Mouse (Mus musculus) adrenal gland, postnatal 14 days (tissue): ENCODE measurements around the gene Tmem100. TPM values are rescaled to one million over a fixed set of nuclear protein-coding genes. Genes with fewer than 3 reads are reported as not detected.

Experiments
- DNase-seq: peaks from one replicate; pipeline ENCODE4 v3.0.0; 2021; ENCODE audit warnings: mixed read lengths
- total RNA-seq: library from RNA; stranded (reverse); gene quantifications from 2 replicates; pipeline ENCODE4 v1.2.3, GENCODE M21; 2021

Gene Tmem100
- total RNA-seq, 1 experiment from 2014 or later, result 4.2 TPM

DNA sequence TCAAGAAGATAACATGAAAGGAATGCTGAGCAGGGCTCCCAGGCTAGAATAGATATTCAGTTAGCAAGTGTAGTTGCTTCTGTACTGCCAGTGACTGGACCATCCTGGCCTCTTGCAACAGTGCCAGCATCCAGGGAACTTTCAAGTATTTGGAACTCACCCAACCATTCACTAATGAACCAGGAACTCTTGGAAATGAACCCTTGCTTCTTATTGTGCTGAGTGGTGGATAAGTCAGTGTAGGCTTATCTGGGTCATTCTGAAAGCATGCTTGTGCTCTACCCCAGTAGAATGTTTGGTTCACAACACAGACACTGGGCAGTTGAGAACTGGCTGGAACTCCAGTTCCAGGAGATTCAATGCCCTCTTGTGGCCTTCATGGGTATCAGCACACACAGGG lies 29.1 kb downstream of the Tmem100 start:
- no peak for DNase-seq

DNA sequence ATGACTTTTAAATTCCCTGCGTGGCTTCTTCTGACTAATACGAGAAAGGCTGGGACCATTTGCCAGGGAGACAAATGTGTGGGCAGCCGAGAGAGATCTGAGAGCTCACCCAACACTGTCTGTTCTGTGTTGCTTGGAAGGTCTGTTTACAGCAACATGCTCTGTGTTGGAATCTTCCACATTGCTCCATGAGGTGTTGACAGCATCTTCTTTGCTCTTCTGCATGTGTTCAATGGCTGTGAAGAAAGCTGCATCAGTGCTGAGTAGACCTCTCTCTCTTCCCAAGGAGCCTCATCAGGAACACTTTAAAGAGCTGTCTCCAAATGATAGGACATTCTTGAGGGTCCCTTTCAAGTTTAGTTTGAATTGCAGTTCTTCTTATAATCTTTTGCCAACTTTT lies 32.5 kb downstream of the Tmem100 start:
- DNase-seq, result no peak

- DNase-seq, result no peak
These were observed 36.5 kb downstream of the Tmem100 start for GRCm38 (mm10) chr11:90066405-90067250.

DNA sequence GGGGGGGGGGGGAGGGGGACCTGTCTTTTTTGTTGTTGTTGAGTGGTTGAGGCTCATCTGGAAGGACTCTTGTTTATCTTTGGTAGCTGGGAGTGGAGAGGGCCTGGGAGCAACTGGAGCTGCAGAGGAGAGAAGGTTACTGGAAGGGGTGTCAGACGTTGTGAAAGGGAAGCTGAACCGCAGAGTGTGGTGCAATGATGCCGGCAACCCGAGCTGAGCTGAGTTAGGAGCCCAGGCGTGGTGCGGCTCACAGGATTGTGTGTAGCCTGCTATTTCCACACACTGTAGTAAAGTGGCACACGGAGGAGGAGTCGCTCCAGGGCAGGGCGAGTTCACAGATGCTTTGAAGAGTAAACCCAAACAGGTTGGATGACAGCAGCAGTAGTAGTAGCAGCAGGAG lies 41.6 kb downstream of the Tmem100 start:
- DNase-seq, result peak; percentile 54

- DNase-seq, result no peak
These were observed 43.1 kb downstream of the Tmem100 start for GRCm38 (mm10) chr11:90073201-90073600.

DNA sequence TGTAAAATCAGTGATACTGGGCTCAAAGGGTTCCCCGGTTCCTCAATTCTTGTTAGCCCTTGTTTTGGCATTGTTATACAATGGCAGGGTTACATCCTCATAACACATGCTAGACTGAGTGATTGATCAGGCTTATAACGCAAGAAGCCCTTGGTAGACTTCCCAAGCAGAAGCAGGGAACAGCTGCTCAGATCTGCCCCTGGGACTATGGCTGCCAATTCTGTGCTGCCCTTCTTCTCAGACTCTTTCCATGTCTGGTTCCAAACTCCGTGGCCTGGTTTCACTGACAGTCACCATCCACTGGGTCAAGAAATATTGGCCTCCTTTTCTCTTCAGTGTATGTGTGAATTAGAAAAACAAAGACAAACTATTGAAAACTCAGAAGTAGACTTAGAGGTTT lies 46.5 kb downstream of the Tmem100 start:
- DNase-seq, result no peak

DNA sequence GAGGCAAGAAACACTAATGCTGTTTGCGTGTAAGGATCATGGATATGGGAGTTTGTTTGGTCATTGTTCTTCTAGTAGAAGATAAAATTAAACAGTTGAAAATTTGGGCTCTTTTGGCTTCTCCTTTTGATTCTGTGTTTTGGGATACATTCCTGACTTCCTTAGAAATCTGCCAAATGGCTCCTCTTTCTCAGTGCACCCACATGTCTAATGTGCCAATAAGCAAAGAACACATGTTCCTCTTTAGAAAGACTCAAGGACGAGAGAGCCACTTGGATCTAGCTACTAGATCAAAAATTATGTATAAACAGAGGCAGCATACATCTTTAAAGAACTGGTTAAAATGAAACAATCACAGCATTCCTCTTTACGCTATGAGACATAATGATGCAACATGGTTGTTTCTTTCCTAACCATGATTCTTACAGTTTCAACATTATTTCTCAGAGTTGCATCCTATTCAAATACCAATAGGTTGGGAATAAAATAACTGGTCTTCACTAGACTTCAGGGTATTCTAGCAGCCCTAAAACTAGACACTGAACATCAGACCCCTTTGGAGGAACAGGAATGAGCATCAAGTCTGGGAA lies 50.6 kb downstream of the Tmem100 start:
- no peak for DNase-seq

DNA sequence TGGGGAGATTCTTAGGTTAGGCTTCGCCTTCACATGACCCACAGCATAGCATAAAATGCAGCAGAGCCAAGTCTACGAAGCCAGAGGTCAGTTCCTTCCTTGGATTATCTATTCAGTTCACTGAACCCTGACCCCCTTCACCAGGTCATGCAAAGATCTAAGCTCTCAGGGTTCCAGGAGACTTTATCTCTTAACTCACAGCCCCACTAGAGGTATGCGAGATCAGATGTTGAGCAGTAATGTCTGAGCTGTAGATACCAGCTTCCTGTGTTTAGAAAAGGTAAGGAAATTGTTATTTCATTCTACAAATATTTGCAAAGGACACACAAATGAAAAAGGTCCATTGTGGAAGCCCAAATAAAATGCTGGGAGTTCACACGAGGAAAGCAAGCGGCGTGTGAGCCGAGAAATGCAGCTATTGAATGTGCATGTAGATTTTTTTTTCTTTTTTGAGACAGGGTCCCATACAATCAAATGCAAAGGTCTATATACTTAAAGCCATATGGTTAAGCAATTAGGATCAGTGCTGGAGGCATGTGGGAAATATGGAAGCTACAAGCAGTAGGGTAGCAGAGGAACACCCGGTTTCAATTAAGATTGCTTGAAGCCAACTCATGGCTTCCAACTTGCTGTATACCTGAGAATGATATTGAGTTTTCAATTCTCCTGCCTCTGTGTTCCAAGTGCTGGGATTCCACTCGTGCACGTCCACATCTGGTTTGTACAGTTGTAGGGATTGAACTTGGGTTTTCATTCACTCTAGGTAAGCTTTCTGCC lies 51.9 kb downstream of the Tmem100 start:
- no peak for DNase-seq

DNA sequence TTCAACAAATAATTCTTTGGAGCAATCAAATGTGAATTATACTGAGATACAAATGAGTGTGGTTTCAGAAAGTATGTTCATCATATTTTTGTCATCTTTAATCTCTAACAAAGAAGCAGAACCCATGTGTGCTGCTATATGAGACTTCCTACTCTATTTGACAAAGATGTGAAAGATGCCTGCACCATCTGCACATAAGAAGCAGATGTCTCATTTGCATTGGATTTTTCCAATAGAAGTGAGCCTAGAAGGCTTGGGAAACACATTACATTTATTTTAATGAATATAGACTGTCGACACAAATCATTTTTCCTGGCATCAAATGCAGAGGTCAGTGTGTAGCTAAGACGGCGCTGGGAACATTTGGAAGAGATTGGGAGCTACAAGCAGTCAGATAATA lies 52.9 kb downstream of the Tmem100 start:
- no peak for DNase-seq

DNA sequence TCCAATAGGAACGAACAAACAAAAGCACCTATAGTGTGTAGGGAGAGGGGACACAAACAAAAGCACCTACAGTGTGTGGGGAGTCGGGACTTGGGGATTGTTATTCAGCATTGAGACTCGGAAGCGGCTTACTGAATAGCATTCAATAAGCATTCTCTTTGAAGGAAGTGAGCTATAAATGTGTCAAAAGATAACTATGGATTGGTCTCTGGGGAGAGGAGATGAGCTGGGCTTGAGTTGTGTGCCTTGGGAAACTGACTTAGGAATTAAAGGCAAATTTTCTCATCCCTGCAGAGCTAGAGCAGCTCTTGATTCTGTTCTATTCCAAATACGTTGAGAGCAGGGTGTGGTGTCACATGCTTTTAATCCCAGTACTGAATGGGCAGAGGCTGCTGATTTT lies 54.0 kb downstream of the Tmem100 start:
- DNase-seq, result no peak

Other genes with a start within 250 kb of the Tmem100 start
- gene Pctp, start 27.5 kb upstream of the Tmem100 start, total RNA-seq, result 7.7 and 8.3 TPM in 2 replicates
- 2.9 and 3.5 TPM in 2 replicates for gene Gm45716, start 157.3 kb downstream of the Tmem100 start, total RNA-seq
- gene Mmd, start 219.1 kb downstream of the Tmem100 start, total RNA-seq, result 68.3 and 87.3 TPM in 2 replicates